Mouse (Mus musculus) olfactory bulb, adult 2 months (tissue): ENCODE data around the gene Gria3.

Experiments
- CTCF ChIP-seq: fragments of 200-500 bp; IDR thresholded peaks from 2 replicates; pipeline ENCODE4 v1.5.1; 2012; ENCODE audit warnings: low read depth, mild to moderate bottlenecking, low read length, moderate library complexity; ENCODE audit not compliant: insufficient read depth
- POLR2A ChIP-seq: fragments of 200-500 bp; IDR thresholded peaks from 2 replicates; pipeline ENCODE4 v1.6.1; 2012; ENCODE audit warnings: mild to moderate bottlenecking, low read depth, low read length, moderate library complexity; ENCODE audit not compliant: insufficient read depth

GRCm38 (mm10) chrX:41532511-41532910 is 131.9 kb downstream of the Gria3 start:
- TF ChIP-seq POLR2A (no peak), CTCF (no peak)
